Mouse (Mus musculus) embryonic facial prominence, embryonic 10.5 days (tissue): ENCODE measurements at regions not wholly inside any gene's neighbourhood (a gene's known extent, or its start where the extent isn't known, plus 50 kb on each side); places are given as distances from the start of the nearest gene placed in this dataset.

ENCODE experiments used
- DNase-seq: peaks from one replicate; pipeline ENCODE4 v3.0.0-alpha.2; 2017; ENCODE audit warnings: low spot score
- H3K27ac ChIP-seq: fragments of 300-500 bp; sonication (generic); replicated peaks from 2 replicates; pipeline ENCODE4 v1.5.1; 2016; ENCODE audit warnings: mild to moderate bottlenecking
- H3K27me3 ChIP-seq: fragments of 300-500 bp; sonication (generic); replicated peaks from 2 replicates; pipeline ENCODE4 v1.6.1; 2016; ENCODE audit warnings: low read depth, mild to moderate bottlenecking; ENCODE audit not compliant: poor library complexity, severe bottlenecking
- H3K36me3 ChIP-seq: fragments of 300-500 bp; sonication (generic); replicated peaks from 2 replicates; pipeline ENCODE4 v1.6.1; 2016; ENCODE audit warnings: mild to moderate bottlenecking, moderate library complexity
- H3K4me1 ChIP-seq: fragments of 300-500 bp; sonication (generic); 2 replicates; pipeline ENCODE4 v1.6.1; 2016
- H3K4me3 ChIP-seq: fragments of 300-500 bp; sonication (generic); 2 replicates; pipeline ENCODE4 v1.5.1; 2016; ENCODE audit warnings: mild to moderate bottlenecking, moderate library complexity
- H3K9me3 ChIP-seq: fragments of 300-500 bp; sonication (generic); 2 replicates; pipeline ENCODE4 v1.6.1; 2016; ENCODE audit warnings: mild to moderate bottlenecking
- WGBS: fragments of 180-500 bp; shearing (Covaris S2); methylation state at CpG from one replicate; pipeline ENCODE4 v1.1.7; 2016; 5-methylcytosine and 5-hydroxymethylcytosine counted together

- Histone ChIP-seq H3K27ac (no peak overlapping the region), H3K27me3 (0 out of 2 replicates have a peak, but pooled peaks cover 3% of the 10 kb centered on the region), H3K9me3 (no peaks in the 10 kb centered on the region), H3K36me3 (no peaks in the 10 kb centered on the region), H3K4me3 (no peak overlapping the region), H3K4me1 (peaks cover 28% of the 10 kb centered on the region)
- no peak for DNase-seq
- 90% methylated on average over 3 of the region's 3 CpGs for WGBS
Observed at GRCm38 (mm10) chr13:3728888-3729287, 75.2 kb downstream of the Calml3 start.

DNA sequence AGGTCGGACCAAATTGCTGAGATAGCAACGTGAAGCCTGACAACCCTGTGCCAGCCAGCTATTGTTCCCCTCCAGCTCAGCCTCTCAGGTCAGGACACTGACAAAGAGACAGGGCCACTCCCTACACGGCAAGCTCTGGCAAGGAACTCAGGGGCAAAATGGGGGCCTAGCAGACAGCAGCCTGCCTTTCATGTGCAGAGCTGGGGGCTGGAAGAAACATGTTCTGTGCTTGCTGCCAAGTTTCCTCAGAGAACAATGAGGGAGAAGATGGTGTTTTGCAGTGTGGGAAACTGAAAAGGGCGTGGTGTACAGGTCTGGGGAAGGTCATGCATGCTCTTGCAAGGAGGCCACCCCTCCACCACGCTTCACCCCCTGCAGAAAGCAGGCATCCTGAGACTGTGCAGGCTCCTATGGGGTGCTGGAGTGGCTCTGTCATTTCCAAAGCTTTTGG is 77.8 kb downstream of the Calml3 start:
- Histone ChIP-seq H3K4me3 (no peak overlapping the region), H3K9me3 (0 out of 2 replicates have a peak, but pooled peaks cover 3% of the 10 kb centered on the region), H3K27me3 (0 out of 2 replicates have a peak, but pooled peaks cover 3% of the 10 kb centered on the region), H3K4me1 (peaks cover 27% of the 10 kb centered on the region), H3K36me3 (no peaks in the 10 kb centered on the region), H3K27ac (peak overlapping the region; percentile 63)
- peak; percentile 9 for DNase-seq
- WGBS = 43% methylated on average over 5 of the region's 5 CpGs

- H3K9me3 ChIP-seq = 0 out of 2 replicates have a peak, but pooled peaks cover 3% of the 10 kb centered on the region
- DNase-seq = no peak
- H3K27me3 ChIP-seq = 0 out of 2 replicates have a peak, but pooled peaks cover 3% of the 10 kb centered on the region
- no peaks in the 10 kb centered on the region for H3K36me3 ChIP-seq
- peaks cover 21% of the 10 kb centered on the region for H3K4me1 ChIP-seq
- 78% methylated on average over 3 of the region's 3 CpGs for WGBS
- H3K27ac ChIP-seq = peak overlapping the region; percentile 63
- no peak overlapping the region for H3K4me3 ChIP-seq
Observed at GRCm38 (mm10) chr13:3725803-3726202, 78.3 kb downstream of the Calml3 start.

- Histone ChIP-seq H3K4me3 (no peak overlapping the region), H3K9me3 (0 out of 2 replicates have a peak, but pooled peaks cover 3% of the 10 kb centered on the region), H3K27ac (no peak overlapping the region), H3K4me1 (peaks cover 8% of the 10 kb centered on the region), H3K36me3 (no peaks in the 10 kb centered on the region), H3K27me3 (0 out of 2 replicates have a peak, but pooled peaks cover 3% of the 10 kb centered on the region)
- DNase-seq = peak; percentile 6
- WGBS = 88% methylated on average over 3 of the region's 3 CpGs
Observed at GRCm38 (mm10) chr13:3724313-3724712, 79.8 kb downstream of the Calml3 start.

DNA sequence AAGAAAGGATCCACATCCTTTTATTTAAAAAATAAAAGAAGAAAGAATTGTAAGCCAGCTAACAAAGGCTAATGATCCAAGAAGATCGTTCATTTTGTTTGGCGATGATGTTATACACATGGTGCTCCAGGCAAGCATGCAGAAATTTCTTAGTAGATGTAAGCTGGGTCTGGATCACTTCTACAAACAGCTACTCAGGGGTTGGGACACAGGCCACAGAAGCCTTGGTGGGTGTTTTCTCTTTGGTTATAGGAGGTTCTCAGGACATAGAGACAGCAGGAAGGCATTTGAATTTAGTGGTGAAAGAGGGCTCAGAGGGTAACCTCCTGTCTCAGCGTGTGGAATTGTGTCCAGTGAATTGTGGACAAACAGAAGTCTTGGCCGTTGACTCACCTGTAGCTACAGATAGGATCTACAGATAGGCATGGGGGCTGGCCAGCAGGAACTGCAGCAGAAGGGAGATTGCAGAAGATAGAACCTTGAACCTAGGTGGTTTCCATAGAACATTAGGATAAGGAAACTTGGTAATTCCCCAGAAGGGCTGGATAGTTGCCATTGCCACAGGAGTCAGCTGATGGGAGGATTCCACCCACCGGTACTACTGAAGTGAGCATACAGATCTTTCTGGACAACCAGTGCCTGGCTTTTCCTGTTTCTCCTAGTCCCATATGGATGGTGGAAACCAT is 80.5 kb downstream of the Calml3 start:
- no peak overlapping the region for H3K4me3 ChIP-seq
- WGBS = 90% methylated on average over 5 of the region's 5 CpGs
- H3K27ac ChIP-seq = no peak overlapping the region
- no peak for DNase-seq
- 0 out of 2 replicates have a peak, but pooled peaks cover 3% of the 10 kb centered on the region for H3K27me3 ChIP-seq
- no peaks in the 10 kb centered on the region for H3K36me3 ChIP-seq
- 0 out of 2 replicates have a peak, but pooled peaks cover 3% of the 10 kb centered on the region for H3K9me3 ChIP-seq
- peaks cover 8% of the 10 kb centered on the region for H3K4me1 ChIP-seq

GRCm38 (mm10) chr13:3715019-3715418 is 81.2 kb downstream of the Asb13 start:
- no peak for DNase-seq
- Histone ChIP-seq H3K36me3 (no peaks in the 10 kb centered on the region), H3K27me3 (no peaks in the 10 kb centered on the region), H3K9me3 (no peaks in the 10 kb centered on the region), H3K4me3 (no peak overlapping the region), H3K4me1 (peaks cover 27% of the 10 kb centered on the region), H3K27ac (no peak overlapping the region)
- 89% methylated on average over 4 of the region's 4 CpGs for WGBS

- Histone ChIP-seq H3K27me3 (no peaks in the 10 kb centered on the region), H3K36me3 (no peaks in the 10 kb centered on the region), H3K4me3 (peak overlapping the region; percentile 35), H3K9me3 (0 out of 2 replicates have a peak, but pooled peaks cover 3% of the 10 kb centered on the region), H3K4me1 (peaks cover 43% of the 10 kb centered on the region), H3K27ac (peak overlapping the region; percentile 82)
- peak; percentile 84 for DNase-seq
- 12% methylated on average over 19 of the region's 19 CpGs for WGBS
Observed at GRCm38 (mm10) chr13:3712497-3713160, 78.8 kb downstream of the Asb13 start.

DNA sequence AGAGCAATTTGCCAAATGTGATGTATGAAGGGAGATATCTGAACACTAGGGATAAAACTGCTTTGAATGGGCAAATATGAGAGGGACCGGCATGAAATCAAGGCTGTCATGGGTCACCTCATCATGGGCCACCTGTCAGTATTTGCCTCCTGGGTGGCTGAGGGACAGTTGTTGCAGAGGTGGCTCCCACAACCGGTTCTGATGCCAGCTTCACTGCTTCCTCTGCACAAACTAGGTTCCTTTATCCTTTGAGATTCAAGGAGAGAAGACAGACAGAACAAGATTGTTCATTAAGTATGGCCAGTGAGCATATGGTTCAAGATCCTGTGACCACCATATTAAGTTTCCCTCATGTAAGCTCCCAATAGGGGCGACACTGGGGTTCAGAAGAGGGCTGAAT is 78.3 kb downstream of the Asb13 start:
- H3K36me3 ChIP-seq = no peaks in the 10 kb centered on the region
- peak overlapping the region; percentile 82 for H3K27ac ChIP-seq
- no peaks in the 10 kb centered on the region for H3K27me3 ChIP-seq
- WGBS = 18% methylated on average over 3 of the region's 3 CpGs
- H3K4me1 ChIP-seq = peaks cover 43% of the 10 kb centered on the region
- peak overlapping the region; percentile 35 for H3K4me3 ChIP-seq
- no peak for DNase-seq
- H3K9me3 ChIP-seq = 0 out of 2 replicates have a peak, but pooled peaks cover 3% of the 10 kb centered on the region

- WGBS = 60% methylated on average over 7 of the region's 7 CpGs
- no peaks in the 10 kb centered on the region for H3K27me3 ChIP-seq
- H3K36me3 ChIP-seq = no peaks in the 10 kb centered on the region
- 0 out of 2 replicates have a peak, but pooled peaks cover 3% of the 10 kb centered on the region for H3K9me3 ChIP-seq
- no peak overlapping the region for H3K4me3 ChIP-seq
- peaks cover 43% of the 10 kb centered on the region for H3K4me1 ChIP-seq
- DNase-seq = peak; percentile 6
- H3K27ac ChIP-seq = peak overlapping the region; percentile 63
Observed at GRCm38 (mm10) chr13:3709982-3710618, 76.3 kb downstream of the Asb13 start.

DNA sequence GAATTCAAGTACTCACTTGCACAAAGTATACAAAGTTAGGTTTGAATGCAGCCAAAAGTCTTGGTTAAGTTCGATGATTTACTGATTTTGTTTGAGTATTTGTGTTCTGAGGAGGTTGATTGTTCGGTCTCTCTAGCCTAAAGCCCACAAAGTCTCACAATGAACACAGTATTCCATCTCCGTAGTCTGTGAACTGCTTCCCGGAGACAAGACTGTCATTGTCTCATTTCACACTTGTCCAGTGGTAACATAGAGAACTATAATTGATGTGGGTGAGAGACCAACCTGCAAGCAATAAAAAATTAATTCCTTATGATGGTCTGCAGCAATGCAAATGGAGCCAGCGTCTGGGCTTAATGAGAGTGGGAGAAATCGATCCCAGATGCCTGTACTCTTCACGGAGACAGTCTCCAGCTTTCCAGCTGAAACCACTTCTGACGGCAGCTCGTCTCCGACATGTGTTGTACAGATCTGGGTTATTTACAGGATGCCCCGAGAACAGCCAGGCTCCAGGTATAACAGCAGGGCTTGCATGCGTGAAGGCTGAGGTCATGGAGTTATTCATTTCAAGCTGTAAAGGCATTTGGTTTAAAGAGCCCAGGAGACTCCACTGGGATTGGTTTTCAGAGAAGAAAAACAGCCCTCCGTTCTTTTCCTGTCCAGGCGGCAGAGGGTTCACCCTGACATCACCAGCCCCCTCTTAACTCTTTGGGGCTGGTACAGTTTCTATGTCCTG is 75.2 kb downstream of the Asb13 start:
- H3K9me3 ChIP-seq = 0 out of 2 replicates have a peak, but pooled peaks cover 3% of the 10 kb centered on the region
- peak overlapping the region; percentile 63 for H3K27ac ChIP-seq
- 0 out of 2 replicates have a peak overlapping the region, but pooled peaks have one; percentile 8 for H3K4me3 ChIP-seq
- peak; percentile 87 for DNase-seq
- H3K36me3 ChIP-seq = no peaks in the 10 kb centered on the region
- H3K27me3 ChIP-seq = no peaks in the 10 kb centered on the region
- H3K4me1 ChIP-seq = peaks cover 43% of the 10 kb centered on the region
- 33% methylated on average over 14 of the region's 14 CpGs for WGBS
